Mouse (Mus musculus): ENCODE data around the gene Tmem131. TPM values are rescaled to one million over a fixed set of nuclear protein-coding genes. Genes with fewer than 3 reads are reported as not detected.

The Tmem131 gene
- polyA plus RNA-seq, 1 experiment: 12.2 TPM

- Histone ChIP-seq H3ac (ENCODE audit: control insufficient read depth, insufficient read length) (no peak overlapping the region), H3K4me3 (no peak overlapping the region)
- TF ChIP-seq TCF12 (IDR thresholded peaks at IDR 0.05; ENCODE audit: insufficient read depth, poor library complexity, severe bottlenecking) (no peak), CEBPB (IDR thresholded peaks at IDR 0.05; ENCODE audit: insufficient read depth, poor library complexity, severe bottlenecking) (no peak), MAX (IDR thresholded peaks at IDR 0.05; ENCODE audit: low read depth) (no peak), POLR2A (IDR thresholded peaks at IDR 0.05; ENCODE audit: insufficient read length, low read depth) (no peak), REST (IDR thresholded peaks at IDR 0.05; ENCODE audit: insufficient read depth, insufficient read length) (no peak), TCF3 (IDR thresholded peaks at IDR 0.05; ENCODE audit: insufficient read length, low read depth) (no peak), POLR2AphosphoS2 (IDR thresholded peaks at IDR 0.05; ENCODE audit: insufficient read length, low read depth) (no peak), E2F4 (IDR thresholded peaks at IDR 0.05; ENCODE audit: insufficient read depth) (no peak), USF1 (IDR thresholded peaks at IDR 0.05; ENCODE audit: low read depth) (no peak), MYOD1 (IDR thresholded peaks at IDR 0.05; ENCODE audit: control insufficient read depth in 1 of 3, insufficient read length in 2 of 3, low read depth in 2 of 3) (no peak), SRF (IDR thresholded peaks at IDR 0.05; ENCODE audit: control insufficient read depth, insufficient read length, low read depth) (no peak)
Observed at GRCm38 (mm10) chr1:36784365-36785134, 158.9 kb downstream of the Tmem131 start.

DNA sequence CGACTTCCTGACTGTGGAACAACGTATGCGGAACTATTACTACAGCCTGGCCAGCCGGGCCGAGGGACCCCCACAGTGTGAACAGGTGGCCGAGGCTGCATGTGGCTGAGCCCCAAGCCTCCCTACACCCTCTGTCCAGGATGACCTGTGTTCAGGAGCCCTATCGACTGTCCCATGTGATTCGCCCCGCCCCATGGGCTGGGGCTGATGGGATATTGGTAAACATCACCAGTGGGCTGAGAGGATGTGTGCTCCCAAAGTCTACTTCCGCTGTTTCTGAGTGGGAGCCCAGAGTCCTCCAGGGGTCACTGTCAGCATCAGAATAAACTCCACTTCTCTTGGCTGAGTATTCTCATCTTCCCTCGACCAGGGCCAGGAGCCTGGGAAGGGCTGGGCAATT is 161.0 kb downstream of the Tmem131 start:
- H3K27me3 ChIP-seq (ENCODE audit: control insufficient read depth, insufficient read depth, insufficient read length): peaks cover 37% of the 10 kb centered on the region
- no peaks in the 10 kb centered on the region for H3K36me3 ChIP-seq (ENCODE audit: control insufficient read depth, insufficient read depth)
- no peak overlapping the region for H3ac ChIP-seq (ENCODE audit: control insufficient read depth, insufficient read length)
- no peak overlapping the region for H3K4me3 ChIP-seq
- no peak for TF ChIP-seq SRF (IDR thresholded peaks at IDR 0.05; ENCODE audit: control insufficient read depth, insufficient read length, low read depth)
- no peaks in the 10 kb centered on the region for H3K79me2 ChIP-seq (ENCODE audit: control insufficient read depth, insufficient read depth)
- H3K4me2 ChIP-seq (ENCODE audit: low read depth): no peak overlapping the region

More at GRCm38 (mm10) chr1:36784365-36785134, 158.9 kb downstream of the Tmem131 start:
- H3K4me2 ChIP-seq (ENCODE audit: low read depth): no peak overlapping the region
- peaks cover 29% of the 10 kb centered on the region for H3K27me3 ChIP-seq (ENCODE audit: control insufficient read depth, insufficient read depth, insufficient read length)
- H3K79me2 ChIP-seq (ENCODE audit: control insufficient read depth, insufficient read depth): no peaks in the 10 kb centered on the region
- H3K36me3 ChIP-seq (ENCODE audit: control insufficient read depth, insufficient read depth): no peaks in the 10 kb centered on the region

- Histone ChIP-seq H3K79me2 (ENCODE audit: control insufficient read depth, insufficient read depth) (no peaks in the 10 kb centered on the region), H3ac (ENCODE audit: control insufficient read depth, insufficient read length) (no peak overlapping the region), H3K4me2 (ENCODE audit: low read depth) (no peak overlapping the region), H3K4me3 (no peak overlapping the region), H3K36me3 (ENCODE audit: control insufficient read depth, insufficient read depth) (no peaks in the 10 kb centered on the region), H3K27me3 (ENCODE audit: control insufficient read depth, insufficient read depth, insufficient read length) (peaks cover 37% of the 10 kb centered on the region)
- TF ChIP-seq POLR2AphosphoS2 (IDR thresholded peaks at IDR 0.05; ENCODE audit: insufficient read length, low read depth) (no peak), USF1 (IDR thresholded peaks at IDR 0.05; ENCODE audit: low read depth) (no peak), CEBPB (IDR thresholded peaks at IDR 0.05; ENCODE audit: insufficient read depth, poor library complexity, severe bottlenecking) (no peak), TCF12 (IDR thresholded peaks at IDR 0.05; ENCODE audit: insufficient read depth, poor library complexity, severe bottlenecking) (no peak), TCF3 (IDR thresholded peaks at IDR 0.05; ENCODE audit: insufficient read length, low read depth) (no peak), REST (IDR thresholded peaks at IDR 0.05; ENCODE audit: insufficient read depth, insufficient read length) (no peak), MYOG (IDR thresholded peaks at IDR 0.05; ENCODE audit: control insufficient read depth in 1 of 3, insufficient read depth in 1 of 3, insufficient read length in 2 of 3, low read depth in 2 of 3) (no peak), MAX (IDR thresholded peaks at IDR 0.05; ENCODE audit: low read depth) (no peak), MYOD1 (IDR thresholded peaks at IDR 0.05; ENCODE audit: control insufficient read depth in 1 of 3, insufficient read length in 2 of 3, low read depth in 2 of 3) (no peak), POLR2A (IDR thresholded peaks at IDR 0.05; ENCODE audit: insufficient read length, low read depth) (no peak), E2F4 (IDR thresholded peaks at IDR 0.05; ENCODE audit: insufficient read depth) (no peak), SRF (IDR thresholded peaks at IDR 0.05; ENCODE audit: control insufficient read depth, insufficient read length, low read depth) (no peak)
Observed at GRCm38 (mm10) chr1:36780793-36781192, 162.7 kb downstream of the Tmem131 start.

GRCm38 (mm10) chr1:36772198-36772934 is 171.1 kb downstream of the Tmem131 start:
- no peak for TF ChIP-seq POLR2AphosphoS2 (IDR thresholded peaks at IDR 0.05; ENCODE audit: insufficient read length, low read depth)
- TF ChIP-seq MAX (IDR thresholded peaks at IDR 0.05; ENCODE audit: low read depth): no peak
- TF ChIP-seq MYOD1 (IDR thresholded peaks at IDR 0.05; ENCODE audit: control insufficient read depth in 1 of 3, insufficient read length in 2 of 3, low read depth in 2 of 3): no peak
- TF ChIP-seq REST (IDR thresholded peaks at IDR 0.05; ENCODE audit: insufficient read depth, insufficient read length): no peak
- TF ChIP-seq SRF (IDR thresholded peaks at IDR 0.05; ENCODE audit: control insufficient read depth, insufficient read length, low read depth): no peak
- no peak overlapping the region for H3K4me3 ChIP-seq
- no peak overlapping the region for H3K4me2 ChIP-seq (ENCODE audit: low read depth)
- no peak overlapping the region for H3ac ChIP-seq (ENCODE audit: control insufficient read depth, insufficient read length)
- no peaks in the 10 kb centered on the region for H3K36me3 ChIP-seq (ENCODE audit: control insufficient read depth, insufficient read depth)
- H3K27me3 ChIP-seq (ENCODE audit: control insufficient read depth, insufficient read depth, insufficient read length): no peaks in the 10 kb centered on the region
- no peaks in the 10 kb centered on the region for H3K79me2 ChIP-seq (ENCODE audit: control insufficient read depth, insufficient read depth)

DNA sequence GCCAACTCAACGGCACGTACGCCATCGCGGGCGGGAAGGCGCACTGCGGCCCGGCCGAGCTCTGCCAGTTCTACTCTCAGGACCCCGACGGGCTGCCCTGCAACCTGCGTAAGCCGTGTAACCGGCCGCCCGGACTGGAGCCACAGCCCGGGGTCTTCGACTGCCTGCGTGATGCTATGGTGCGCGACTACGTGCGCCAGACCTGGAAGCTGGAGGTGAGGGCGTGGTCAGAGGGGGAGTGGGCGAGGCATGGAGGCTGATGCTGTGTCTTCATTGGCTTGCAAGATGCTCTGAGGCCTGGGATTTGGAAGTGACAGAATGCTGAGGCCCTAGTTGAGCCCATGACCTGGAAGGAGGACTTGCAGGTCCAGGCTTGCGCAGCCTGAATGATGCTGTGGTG is 172.5 kb downstream of the Tmem131 start:
- H3K4me3 ChIP-seq: no peak overlapping the region
- H3K36me3 ChIP-seq (ENCODE audit: control insufficient read depth, insufficient read depth): no peaks in the 10 kb centered on the region
- H3K27me3 ChIP-seq (ENCODE audit: control insufficient read depth, insufficient read depth, insufficient read length): no peaks in the 10 kb centered on the region
- TF ChIP-seq MAX (IDR thresholded peaks at IDR 0.05; ENCODE audit: low read depth) (no peak), POLR2AphosphoS2 (IDR thresholded peaks at IDR 0.05; ENCODE audit: insufficient read length, low read depth) (no peak), SRF (IDR thresholded peaks at IDR 0.05; ENCODE audit: control insufficient read depth, insufficient read length, low read depth) (no peak), CEBPB (IDR thresholded peaks at IDR 0.05; ENCODE audit: insufficient read depth, poor library complexity, severe bottlenecking) (no peak), MYOG (IDR thresholded peaks at IDR 0.05; ENCODE audit: control insufficient read depth in 1 of 3, insufficient read depth in 1 of 3, insufficient read length in 2 of 3, low read depth in 2 of 3) (no peak), USF1 (IDR thresholded peaks at IDR 0.05; ENCODE audit: low read depth) (no peak), E2F4 (IDR thresholded peaks at IDR 0.05; ENCODE audit: insufficient read depth) (no peak), REST (IDR thresholded peaks at IDR 0.05; ENCODE audit: insufficient read depth, insufficient read length) (no peak), POLR2A (IDR thresholded peaks at IDR 0.05; ENCODE audit: insufficient read length, low read depth) (no peak)
- H3K4me2 ChIP-seq (ENCODE audit: low read depth): no peak overlapping the region
- H3ac ChIP-seq (ENCODE audit: control insufficient read depth, insufficient read length): no peak overlapping the region
- no peaks in the 10 kb centered on the region for H3K79me2 ChIP-seq (ENCODE audit: control insufficient read depth, insufficient read depth)

All from myocyte (in vitro differentiated cells).